Comparison of ENCODE assay signal across 16 mouse cellular contexts in the genomic region with DNA sequence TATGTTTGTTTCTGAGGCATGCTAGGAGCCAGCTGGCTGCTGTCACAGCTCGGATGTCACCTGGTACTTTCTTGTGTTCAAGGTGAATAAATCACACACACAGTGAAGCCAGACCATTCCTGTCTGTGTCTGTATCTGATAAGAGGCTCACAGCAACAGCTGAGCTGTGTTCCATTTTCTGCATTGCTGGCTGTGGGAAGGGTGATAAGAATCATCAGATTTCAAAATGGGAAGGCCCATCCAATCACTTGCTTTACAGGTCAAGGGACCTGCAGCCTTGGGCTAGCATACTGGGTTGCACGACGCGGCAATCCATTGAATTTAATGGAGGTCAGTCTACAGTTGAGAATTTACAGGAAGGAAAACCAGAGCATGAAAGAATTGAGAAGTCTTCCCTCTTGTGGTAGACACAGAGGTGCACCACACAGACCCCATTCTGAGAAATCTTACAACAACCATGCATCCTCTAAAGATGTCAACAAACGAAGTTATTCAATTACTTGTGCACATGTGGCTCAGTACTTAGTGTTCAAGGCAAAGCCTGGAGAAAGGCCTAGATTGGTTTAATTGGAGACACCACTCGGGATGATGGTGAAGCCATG.
DNase-seq lines count a peak whose midpoint lies in the region; ATAC-seq and TF ChIP-seq lines count a peak whose summit lies in the region.
"Had no signal": no experiment of that assay in that cellular context is flagged by ENCODE, and none has a peak within 500 bp of the region (broad histone marks: within the 10 kb centered on the region; RNA-seq: fewer than 3 reads in every experiment).

No protein-coding gene starts in this region.

- H3K36me3 ChIP-seq in embryonic facial prominence, embryonic 11.5 days (replicated peaks; ENCODE audit: control insufficient read depth, insufficient read depth, low read depth, low read length) = no peaks in the 10 kb centered on the region
- H3K36me3 ChIP-seq in embryonic facial prominence, embryonic 10.5 days (replicated peaks) = no peaks in the 10 kb centered on the region
- H3K36me3 ChIP-seq in kidney, adult 2 months (ENCODE audit: control insufficient read depth, insufficient read depth, low read length) = no peaks in the 10 kb centered on the region
- H3K36me3 ChIP-seq in testis, adult 2 months (ENCODE audit: control insufficient read depth, insufficient read depth, low read length) = no peaks in the 10 kb centered on the region
- H3K36me3 ChIP-seq: embryonic facial prominence, embryonic 12.5 days had no signal

- no peak for TF ChIP-seq CTCF in kidney, adult 2 months (conservative IDR thresholded peaks at IDR 0.05; ENCODE audit: insufficient read depth, insufficient read length, low read depth, low read length)
- no peak for TF ChIP-seq CTCF in testis, adult 2 months (IDR thresholded peaks at IDR 0.05; ENCODE audit: control insufficient read depth, insufficient read depth, insufficient replicate concordance, low read depth, low read length)

- no peak overlapping the region for H3K9ac ChIP-seq in embryonic facial prominence, embryonic 11.5 days (replicated peaks; ENCODE audit: low read length)
- H3K9ac ChIP-seq: embryonic facial prominence, embryonic 12.5 days had no signal

- ATAC-seq in embryonic facial prominence, embryonic 11.5 days (replicated peaks; ENCODE audit: insufficient number of reproducible peaks, low FRiP score, low TSS enrichment, low read depth) = no peak
- ATAC-seq: inflammation-experienced regulatory T-cells, adult 6 months had no signal

- WGBS in embryonic facial prominence, embryonic 11.5 days = 71% methylated on average over 6 of the region's 6 CpGs
- 81% methylated on average over 6 of the region's 6 CpGs for WGBS in embryonic facial prominence, embryonic 10.5 days
- 45% methylated on average over 6 of the region's 6 CpGs for WGBS in kidney, adult 2 months

- H3K27me3 ChIP-seq in embryonic facial prominence, embryonic 11.5 days (ENCODE audit: control insufficient read depth, insufficient read depth, low read length) = no peaks in the 10 kb centered on the region
- no peaks in the 10 kb centered on the region for H3K27me3 ChIP-seq in embryonic facial prominence, embryonic 10.5 days (replicated peaks; ENCODE audit: low read depth, poor library complexity, severe bottlenecking)
- no peaks in the 10 kb centered on the region for H3K27me3 ChIP-seq in kidney, adult 2 months (replicated peaks; ENCODE audit: control insufficient read depth, insufficient read depth, low read length)
- no peaks in the 10 kb centered on the region for H3K27me3 ChIP-seq in testis, adult 2 months (ENCODE audit: control insufficient read depth, insufficient read depth, low read length)
- H3K27me3 ChIP-seq: embryonic facial prominence, embryonic 12.5 days had no signal

- peak; percentile 30 for DNase-seq in embryonic facial prominence, embryonic 11.5 days (ENCODE audit: low spot score)
- DNase-seq in embryonic facial prominence, embryonic 10.5 days (ENCODE audit: low spot score) = no peak
- DNase-seq in kidney, adult 2 months = peak; percentile 32
- DNase-seq in kidney, postnatal 14 days = no peak
- DNase-seq in testis, postnatal 10 days (ENCODE audit: low spot score) = no peak
- DNase-seq in testis, postnatal 14 days (ENCODE audit: low spot score) = peak; percentile 19
- DNase-seq in yolk sac, embryonic 10.5 days (ENCODE audit: low spot score) = no peak
- DNase-seq: cerebellum, adult 2 months; heart, adult 18-20 months; heart, postnatal 14 days; lung, postnatal 14 days; right cerebral cortex, adult 18-20 months had no signal

- no peaks in the 10 kb centered on the region for H3K9me3 ChIP-seq in embryonic facial prominence, embryonic 11.5 days (replicated peaks; ENCODE audit: control insufficient read depth, low read length)
- H3K9me3 ChIP-seq in embryonic facial prominence, embryonic 10.5 days = no peaks in the 10 kb centered on the region
- H3K9me3 ChIP-seq: embryonic facial prominence, embryonic 12.5 days had no signal

- H3K4me2 ChIP-seq in embryonic facial prominence, embryonic 11.5 days (ENCODE audit: low read depth, low read length) = no peak overlapping the region; the same call in 1 of the 2 replicates
- H3K4me2 ChIP-seq: embryonic facial prominence, embryonic 12.5 days; liver, embryonic 11.5 days had no signal

- H3K4me3 ChIP-seq in embryonic facial prominence, embryonic 11.5 days (ENCODE audit: low read depth, low read length) = no peak overlapping the region
- H3K4me3 ChIP-seq in embryonic facial prominence, embryonic 10.5 days = no peak overlapping the region
- no peak overlapping the region for H3K4me3 ChIP-seq in kidney, adult 2 months (ENCODE audit: insufficient read depth, low read depth, low read length)
- H3K4me3 ChIP-seq in testis, adult 2 months (ENCODE audit: control insufficient read depth, low read depth, low read length) = no peak overlapping the region
- H3K4me3 ChIP-seq: embryonic facial prominence, embryonic 12.5 days had no signal

- TF ChIP-seq POLR2A in kidney, adult 2 months (IDR thresholded peaks at IDR 0.05; ENCODE audit: low read depth, low read length) = no peak
- TF ChIP-seq POLR2A in testis, adult 2 months (IDR thresholded peaks at IDR 0.05; ENCODE audit: control insufficient read depth, low read depth, low read length) = no peak

- H3K27ac ChIP-seq in embryonic facial prominence, embryonic 11.5 days (replicated peaks; ENCODE audit: low read depth, low read length) = no peak overlapping the region
- H3K27ac ChIP-seq in embryonic facial prominence, embryonic 10.5 days (replicated peaks) = no peak overlapping the region
- H3K27ac ChIP-seq in kidney, adult 2 months (ENCODE audit: insufficient read depth, low read depth, low read length) = no peak overlapping the region
- H3K27ac ChIP-seq in testis, adult 2 months (ENCODE audit: control insufficient read depth, insufficient read depth, low read depth, low read length) = peak overlapping the region; percentile 62
- H3K27ac ChIP-seq: embryonic facial prominence, embryonic 12.5 days had no signal

- H3K4me1 ChIP-seq in embryonic facial prominence, embryonic 11.5 days (ENCODE audit: control insufficient read depth, insufficient read depth, low read length) = no peaks in the 10 kb centered on the region
- 0 out of 2 replicates have a peak, but pooled peaks cover 4% of the 10 kb centered on the region for H3K4me1 ChIP-seq in embryonic facial prominence, embryonic 10.5 days
- no peaks in the 10 kb centered on the region; the same call in 1 of the 2 replicates for H3K4me1 ChIP-seq in kidney, adult 2 months (ENCODE audit: control insufficient read depth, insufficient read depth, low read length)
- no peaks in the 10 kb centered on the region; the same call in 1 of the 2 replicates for H3K4me1 ChIP-seq in testis, adult 2 months (ENCODE audit: control insufficient read depth, insufficient read depth, low read length)
- H3K4me1 ChIP-seq: embryonic facial prominence, embryonic 12.5 days had no signal

Comparison
In these comparisons a context has a peak if more than half of its experiments do, and no peak if none do; other contexts are left out.
1. DNase-seq: peak in embryonic facial prominence, embryonic 11.5 days (single experiment), kidney, adult 2 months (single experiment) and testis, postnatal 14 days (single experiment); none in embryonic facial prominence, embryonic 10.5 days (single experiment), kidney, postnatal 14 days (single experiment), testis, postnatal 10 days (single experiment) and yolk sac, embryonic 10.5 days (single experiment).